Mouse (Mus musculus) MEL (cell line): ENCODE measurements at regions not wholly inside any gene's neighbourhood (a gene's known extent, or its start where the extent isn't known, plus 50 kb on each side); places are given as distances from the start of the nearest gene placed in this dataset.

Experiments used
- MAX ChIP-seq: IDR thresholded peaks from 2 replicates; pipeline ENCODE4 v1.6.1; 2011; ENCODE audit warnings: low read length, improper control_type of control experiment
- POLR2A ChIP-seq, 2 experiments: IDR thresholded peaks; 2 replicates each; pipeline ENCODE4 v1.6.1; 2011 to 2012; ENCODE audit warnings: low read length in 2 of 2, mild to moderate bottlenecking in 2 of 2, control low read depth in 1 of 2, improper control_type of control experiment in 1 of 2, low read depth in 1 of 2, moderate library complexity in 1 of 2; ENCODE audit not compliant: control insufficient read depth in 1 of 2, insufficient read depth in 1 of 2, poor library complexity in 1 of 2
- POLR2AphosphoS2 ChIP-seq: IDR thresholded peaks from 2 replicates; pipeline ENCODE4 v1.6.1; 2011; ENCODE audit warnings: low read length, improper control_type of control experiment
- SIN3A ChIP-seq: IDR thresholded peaks from 2 replicates; pipeline ENCODE4 v1.6.1; 2012; ENCODE audit warnings: low read length, improper control_type of control experiment, inconsistent platforms

- TF ChIP-seq SIN3A (0 out of 2 replicates have a peak, but pooled peaks have one; percentile 31), POLR2AphosphoS2 (no peak), POLR2A (IDR thresholded peaks at IDR 0.05; ENCODE audit: control insufficient read depth in 1 of 2, insufficient read depth in 1 of 2, low read depth in 1 of 2, low read length in 2 of 2, poor library complexity in 1 of 2) (no peak), MAX (0 out of 2 replicates have a peak, but pooled peaks have one; percentile 26)
Measured at GRCm38 (mm10) chr10:42091546-42092168, 73.4 kb upstream of the Armc2 start.
